Mouse (Mus musculus): Measurements from ENCODE around the gene 4933427D14Rik.

4933427D14Rik gene

DNA sequence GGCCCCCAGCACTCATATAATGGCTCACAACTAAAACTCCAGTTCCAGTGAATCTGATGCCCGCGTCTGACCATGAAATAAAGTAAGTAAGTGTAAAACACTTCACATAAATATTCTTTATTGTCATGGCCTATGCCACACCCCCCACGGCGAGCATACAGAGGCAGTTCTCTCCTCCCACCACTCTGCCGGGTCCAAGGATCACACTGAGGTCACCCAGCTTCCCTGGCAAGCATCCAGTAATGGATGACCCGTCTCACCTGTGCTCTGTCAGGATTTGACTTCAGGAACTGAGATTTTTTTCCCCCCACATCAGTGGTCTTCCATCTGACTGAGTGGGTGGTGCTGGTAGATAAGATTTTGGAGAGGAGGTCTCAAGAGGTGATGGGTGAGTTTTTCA is 67.1 kb downstream of the 4933427D14Rik start:
- DNase-seq (ENCODE audit: low spot score), result no peak

DNA sequence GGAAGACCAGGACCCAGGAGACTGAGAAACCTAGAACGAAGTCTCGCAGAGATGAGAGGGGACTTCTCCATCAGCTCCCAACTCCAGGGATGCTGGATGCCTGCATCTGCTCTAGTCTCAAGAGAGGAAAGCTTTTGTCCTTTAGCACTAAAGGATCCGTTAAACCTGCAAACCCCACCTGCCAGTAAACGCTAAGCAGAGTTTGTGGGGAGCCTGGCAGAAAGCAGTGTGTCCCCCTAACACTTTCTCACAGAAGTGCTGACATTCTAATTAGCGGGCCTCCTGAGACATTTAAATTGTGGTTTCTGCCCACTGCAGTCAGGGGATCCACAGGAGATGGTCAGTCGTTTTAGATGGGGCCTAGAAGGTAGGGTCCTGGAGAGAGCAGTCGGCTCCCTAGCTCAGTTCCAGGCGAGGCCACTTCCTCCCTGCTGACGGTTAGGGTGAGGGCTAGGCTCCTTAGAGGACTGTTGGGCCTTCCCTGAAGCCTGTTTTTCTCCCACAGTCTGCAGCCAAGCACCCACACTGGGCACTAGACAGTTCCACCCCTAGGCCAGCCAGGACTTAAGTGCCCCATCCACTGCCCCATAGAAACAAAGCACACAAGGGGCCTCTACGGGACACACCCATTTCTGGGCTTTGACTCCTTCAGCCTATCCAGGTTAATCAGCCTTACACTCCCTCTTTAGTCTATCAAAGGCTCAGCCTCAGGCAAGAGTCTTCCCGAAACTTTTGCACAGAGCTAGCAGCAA is 70.9 kb downstream of the 4933427D14Rik start:
- no peak for DNase-seq (ENCODE audit: low spot score)

DNA sequence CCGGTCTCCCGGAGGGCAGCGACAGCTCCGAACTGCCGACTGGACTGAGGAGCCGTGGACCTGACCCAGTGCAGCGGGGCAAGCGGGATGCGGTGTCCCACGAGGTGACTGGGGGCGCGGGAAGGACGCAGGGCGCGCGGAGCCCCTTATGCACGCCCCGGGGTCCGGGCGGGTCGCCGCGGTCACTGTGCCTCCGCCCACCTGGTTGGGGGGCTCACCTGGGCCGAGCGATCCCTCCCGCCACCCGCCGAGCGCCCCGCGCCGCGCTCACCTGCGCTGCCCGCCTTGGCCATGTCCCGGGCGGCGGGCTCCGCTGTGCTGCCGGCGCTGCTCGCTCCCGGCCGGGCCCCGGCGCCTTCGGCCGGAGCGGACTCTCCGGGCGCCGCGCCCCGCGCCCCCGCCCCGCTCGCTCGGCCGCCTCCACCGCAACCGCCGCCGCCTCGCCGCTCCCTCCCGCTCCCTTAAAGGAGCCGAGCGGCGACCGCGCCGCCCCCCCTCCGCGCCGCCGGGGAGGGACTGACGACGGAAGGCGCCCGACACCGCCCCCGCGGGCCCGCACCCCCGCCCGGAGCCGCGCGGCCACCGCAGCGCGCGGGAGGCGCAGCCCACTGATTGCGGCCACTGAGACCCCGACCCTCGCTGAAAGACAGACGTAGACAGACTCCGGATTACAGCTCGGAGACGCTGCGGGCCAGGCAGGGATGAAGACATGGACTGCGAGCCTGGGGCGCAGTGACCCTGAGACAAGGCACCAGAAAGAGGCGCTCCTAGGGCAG is 71.7 kb downstream of the 4933427D14Rik start, which contains the start of gene Pitpnm3:
TSS of gene Pitpnm3 (minus strand) at position 396 of the 776 bp plus-strand sequence.
- DNase-seq (ENCODE audit: low spot score), result peak; percentile 39

DNA sequence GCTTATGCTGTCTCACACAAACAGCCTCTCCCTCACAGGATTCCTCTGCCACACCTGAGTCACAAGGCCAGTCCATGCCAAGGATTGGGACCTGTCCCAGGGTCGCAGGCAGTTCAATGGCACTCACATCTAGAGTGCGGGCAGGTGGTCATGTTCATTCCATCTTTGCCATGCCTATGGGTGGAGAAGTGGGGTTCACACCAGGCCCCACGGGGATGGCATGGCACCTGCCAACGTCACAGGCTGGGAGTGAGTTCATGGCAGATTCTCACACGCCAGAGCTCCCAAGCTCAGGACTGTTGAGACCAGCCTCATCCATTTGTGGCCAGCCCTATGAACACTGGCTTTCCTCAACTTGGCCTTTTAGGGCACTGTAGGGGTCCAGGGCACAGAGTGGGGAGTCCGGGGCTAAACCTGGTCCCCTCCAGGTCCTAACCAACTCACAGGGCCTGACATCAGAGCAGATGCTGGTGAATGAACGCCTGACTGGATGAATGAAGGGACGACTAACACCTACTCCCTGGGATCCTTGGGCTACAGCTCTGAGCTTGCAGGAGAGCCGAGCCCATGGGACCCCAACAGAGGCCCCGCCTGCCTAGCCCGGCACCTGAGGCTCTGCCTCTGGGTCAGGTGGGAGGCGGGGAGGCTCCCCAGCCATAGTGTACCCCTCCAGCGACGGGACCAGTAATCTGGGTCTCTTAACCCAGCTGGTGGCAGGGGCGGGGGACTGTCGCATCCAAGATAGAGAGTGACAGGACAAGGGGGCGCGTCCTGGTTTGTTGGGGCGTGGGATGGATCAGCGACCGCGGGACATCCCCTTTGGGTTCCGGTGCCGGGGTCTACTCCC is 72.5 kb downstream of the 4933427D14Rik start:
- DNase-seq (ENCODE audit: low spot score), result peak; percentile 32

DNA sequence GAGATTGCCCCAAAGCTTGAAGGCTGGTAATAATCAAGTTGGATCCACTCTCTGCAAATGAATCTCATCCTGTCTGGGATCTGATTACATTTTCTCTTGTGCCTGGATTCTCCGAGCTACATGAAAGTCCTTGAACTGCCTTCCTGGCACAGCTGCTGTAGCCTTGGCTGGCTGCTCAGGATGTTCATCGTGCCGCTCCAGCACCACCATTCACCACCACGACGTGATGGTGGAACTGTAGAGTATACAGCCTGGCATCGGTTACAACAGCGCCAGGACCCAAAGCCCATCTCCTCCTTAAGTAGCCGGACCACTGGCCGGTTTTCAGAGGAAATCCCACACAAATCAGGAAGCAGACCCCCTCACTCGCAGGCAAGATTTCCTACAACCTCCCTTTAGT is 74.2 kb downstream of the 4933427D14Rik start:
- DNase-seq (ENCODE audit: low spot score), result no peak

DNA sequence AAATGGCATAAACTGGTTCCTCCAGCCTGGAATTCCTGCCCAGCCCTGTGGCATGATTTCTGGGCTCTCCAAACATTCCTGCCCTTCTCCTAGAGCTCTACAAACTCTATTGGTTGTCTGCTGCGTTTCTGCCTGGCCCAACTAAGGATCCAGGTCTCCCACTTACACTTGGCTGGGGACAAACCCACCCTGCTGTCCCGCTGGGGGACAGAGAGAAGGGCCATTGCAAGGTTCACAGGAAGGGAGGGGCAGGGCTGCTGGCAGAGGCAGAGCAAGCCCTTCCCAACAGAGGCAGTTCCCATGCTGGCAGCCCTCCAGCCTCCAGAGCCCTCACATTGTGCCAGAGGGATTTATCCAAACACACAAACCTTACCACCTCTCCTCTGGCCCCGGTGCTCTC is 75.0 kb downstream of the 4933427D14Rik start:
- DNase-seq (ENCODE audit: low spot score), result no peak

DNA sequence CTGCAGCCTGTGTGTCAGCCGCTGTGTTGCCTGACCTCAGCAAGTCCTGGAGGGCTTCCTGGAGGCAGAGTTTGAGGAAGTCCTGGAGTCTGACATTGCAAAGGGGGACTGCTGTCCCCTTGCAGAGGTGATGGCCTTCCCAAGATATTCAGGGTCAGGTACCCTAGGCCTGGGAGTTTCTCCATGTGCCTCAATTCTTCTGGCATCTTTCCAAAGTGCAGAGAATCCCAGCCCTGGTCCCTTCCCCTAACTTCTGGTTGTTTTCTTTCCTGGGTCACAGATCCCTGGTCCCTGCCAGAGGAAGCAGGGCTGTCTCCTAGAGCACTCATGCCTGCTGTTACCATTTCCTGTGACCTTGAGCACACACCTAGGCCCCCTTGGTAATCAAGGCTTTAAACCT is 75.6 kb downstream of the 4933427D14Rik start:
- no peak for DNase-seq (ENCODE audit: low spot score)

DNA sequence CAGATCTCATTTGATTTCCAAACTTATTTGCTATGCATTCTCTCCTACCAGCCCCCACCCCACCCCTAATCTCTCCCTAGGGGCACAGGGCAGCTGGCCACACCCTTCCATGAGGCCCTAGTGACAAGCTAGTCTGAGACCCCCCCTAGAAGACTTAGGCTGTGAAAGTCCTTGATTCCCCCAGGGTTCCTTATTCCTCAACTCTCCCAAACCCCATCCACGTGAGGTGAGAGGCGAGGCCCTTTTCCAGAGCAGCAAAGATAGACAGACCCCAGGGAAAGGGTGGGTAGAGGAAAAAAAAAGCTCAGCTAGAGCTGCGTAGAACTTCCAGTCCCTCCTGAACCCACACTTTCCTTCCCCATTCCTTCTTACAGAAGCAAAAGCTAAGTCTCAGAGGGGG is 76.4 kb downstream of the 4933427D14Rik start:
- no peak for DNase-seq (ENCODE audit: low spot score)

DNA sequence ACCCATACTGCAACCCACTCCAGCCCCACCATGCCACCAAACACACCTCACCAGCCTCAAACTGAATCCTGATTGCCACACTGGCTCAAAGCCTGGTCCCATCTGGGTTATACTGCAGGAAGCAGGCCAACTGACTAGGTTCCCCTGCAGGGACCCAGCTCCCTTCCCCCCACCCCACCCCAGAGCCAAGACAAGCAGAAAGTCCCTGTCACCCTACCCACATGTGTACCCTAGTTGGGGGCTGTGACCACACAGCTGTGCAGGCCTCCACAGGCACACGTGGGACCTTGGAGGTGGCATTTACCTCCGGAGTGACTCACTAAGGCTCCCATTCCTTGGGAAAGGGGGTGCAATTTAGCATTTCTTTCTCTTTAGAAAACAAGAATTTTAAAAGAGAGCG is 76.8 kb downstream of the 4933427D14Rik start:
- DNase-seq (ENCODE audit: low spot score), result no peak

DNA sequence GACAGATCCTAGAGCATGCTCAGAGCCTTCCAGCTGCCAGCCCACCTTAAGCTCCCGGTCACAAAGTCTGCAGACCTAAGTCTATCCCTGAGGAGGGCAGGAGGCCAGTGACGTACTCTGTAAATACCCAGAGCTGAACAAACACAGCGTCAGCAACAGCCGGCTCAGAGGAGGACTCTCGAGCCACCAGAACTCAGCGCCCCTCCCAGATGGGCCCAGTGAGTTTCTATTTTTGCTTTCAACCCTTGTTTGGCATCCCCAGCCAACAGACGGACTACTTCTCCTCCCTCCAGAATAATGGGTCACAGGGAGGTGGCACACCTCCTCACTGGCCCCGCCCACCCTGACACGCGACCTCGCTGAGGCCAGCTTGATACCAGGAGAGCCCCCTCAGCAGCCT is 77.2 kb downstream of the 4933427D14Rik start:
- DNase-seq (ENCODE audit: low spot score), result peak; percentile 26

DNA sequence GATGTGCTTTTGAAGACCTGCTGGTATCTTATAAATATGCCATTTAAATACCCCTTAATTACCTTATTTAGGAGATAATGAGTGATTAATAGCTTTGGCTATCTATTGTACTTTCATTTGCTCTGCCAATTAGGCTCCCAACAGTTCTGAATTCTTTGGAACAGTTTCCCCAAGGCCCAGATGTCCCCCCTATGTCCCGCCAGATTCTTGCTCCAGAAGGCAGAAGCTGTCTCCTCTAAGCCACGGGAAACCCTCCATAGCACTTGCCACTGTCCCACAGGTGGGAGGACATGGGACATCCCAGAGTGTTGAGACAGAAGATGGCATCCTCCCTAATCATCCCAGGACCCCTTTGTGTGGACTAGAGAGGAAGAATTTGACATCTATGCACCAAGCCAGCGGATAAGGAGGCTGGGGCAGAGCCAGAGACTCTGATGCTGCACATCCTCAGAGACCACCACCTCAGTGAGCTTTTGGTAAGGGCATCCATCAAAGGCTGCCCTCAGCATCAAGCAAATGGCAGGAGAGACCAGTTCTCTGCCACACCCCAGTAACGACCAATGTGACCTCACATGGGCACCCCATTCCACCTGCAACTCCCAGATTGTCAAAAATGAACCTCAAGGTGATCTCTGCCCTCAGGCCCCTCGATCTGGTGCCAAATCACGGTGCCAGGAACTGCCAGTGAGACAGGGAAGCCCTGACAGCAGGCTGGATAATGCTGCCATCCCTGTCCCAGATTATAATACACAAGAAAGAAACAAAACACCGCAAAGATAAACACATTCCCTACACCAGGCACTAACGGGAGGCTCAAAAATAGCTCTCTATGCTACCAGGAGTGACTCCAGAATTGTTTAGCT is 78.0 kb downstream of the 4933427D14Rik start:
- DNase-seq (ENCODE audit: low spot score), result no peak

DNA sequence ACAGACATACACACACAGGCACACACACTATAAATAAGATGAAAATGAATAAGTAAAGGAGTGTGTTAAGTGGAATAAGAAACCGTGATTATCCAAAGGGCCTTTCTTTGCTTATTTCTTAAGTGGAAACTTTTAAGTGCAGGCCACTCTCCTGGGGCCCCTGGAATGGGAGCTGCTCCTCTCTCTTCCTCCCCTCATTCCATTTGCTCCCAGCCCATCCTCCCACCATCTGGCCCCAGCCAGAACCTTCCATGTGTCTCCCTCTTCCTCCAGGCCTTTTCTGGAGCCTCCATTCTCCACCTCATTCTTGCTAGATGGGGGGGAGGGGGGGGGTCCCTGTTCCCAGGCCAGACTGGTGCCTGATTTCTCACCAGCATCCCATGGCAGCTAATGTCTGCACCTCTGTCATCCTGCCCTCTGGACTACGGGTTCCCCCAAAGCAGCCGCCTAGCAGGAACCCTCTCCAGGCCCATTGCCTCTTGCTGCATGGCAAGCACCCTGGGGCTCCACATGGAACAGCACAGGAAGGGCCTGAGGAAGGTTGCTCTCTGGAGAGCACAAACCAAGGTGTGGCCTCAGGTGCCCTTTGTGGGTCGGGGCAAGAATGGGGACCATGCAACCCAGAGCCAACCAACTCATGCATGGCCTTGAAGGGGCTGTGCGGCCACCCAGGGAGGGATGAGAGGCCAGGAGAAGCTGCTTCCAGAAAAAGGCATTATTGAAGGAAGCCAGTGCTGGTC is 79.6 kb downstream of the 4933427D14Rik start:
- no peak for DNase-seq (ENCODE audit: low spot score)

DNA sequence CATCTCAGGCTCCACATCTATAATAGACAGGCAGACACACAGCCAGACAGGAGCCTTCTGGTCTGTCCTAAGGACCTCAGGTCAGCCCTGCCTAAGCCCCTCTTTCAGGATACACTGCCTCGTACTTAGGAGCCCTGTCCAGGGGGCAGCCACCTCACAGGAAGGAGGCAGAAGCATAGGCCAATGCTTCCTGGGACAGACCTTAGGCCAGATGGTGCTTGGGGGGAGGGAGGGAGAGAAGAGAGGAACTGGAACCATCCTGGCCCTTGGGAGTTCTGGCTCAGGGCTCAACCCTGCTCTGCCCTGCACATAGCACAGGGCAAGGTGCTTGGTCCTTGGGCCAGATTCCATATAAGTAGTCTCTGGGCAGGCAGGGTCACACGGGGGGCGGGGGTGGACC is 81.5 kb downstream of the 4933427D14Rik start:
- no peak for DNase-seq (ENCODE audit: low spot score)

DNA sequence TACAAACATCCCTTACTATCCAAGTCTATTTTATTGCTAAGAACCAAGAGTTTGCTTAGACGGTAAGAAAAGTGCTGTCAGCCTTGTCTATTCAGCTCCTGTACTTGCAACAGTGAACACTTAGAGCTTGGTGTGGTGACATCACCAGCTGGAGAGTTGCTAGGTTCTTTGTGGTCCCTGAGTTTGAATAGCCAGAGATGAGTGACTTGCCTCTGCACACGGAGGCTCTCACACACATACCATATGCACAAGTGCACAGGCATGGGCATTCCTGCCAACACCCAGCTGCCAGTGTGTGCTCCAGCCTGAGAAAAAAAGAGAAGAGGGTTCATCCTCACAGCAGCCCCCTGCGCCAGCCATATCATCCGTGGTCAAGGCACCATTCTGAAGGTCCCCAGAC is 83.7 kb downstream of the 4933427D14Rik start:
- no peak for DNase-seq (ENCODE audit: low spot score)

DNA sequence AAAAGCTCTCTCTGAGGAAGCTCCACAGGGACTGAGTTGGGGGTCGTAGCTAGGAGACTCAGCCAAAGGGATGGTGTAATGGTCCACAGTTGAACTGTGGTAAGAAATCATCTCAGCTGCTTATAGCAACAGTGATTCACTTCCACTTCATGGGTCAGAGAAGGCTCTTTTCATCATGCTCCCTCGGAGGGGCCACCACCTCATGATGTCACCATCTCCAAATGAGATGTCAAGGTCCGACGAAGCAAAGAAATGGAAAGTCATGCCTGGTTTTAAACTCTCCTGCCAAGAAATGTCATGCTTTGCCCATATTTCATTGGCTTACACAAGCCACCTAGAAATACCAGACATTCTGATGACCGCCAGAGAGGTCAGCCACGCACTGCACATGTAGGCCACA is 86.9 kb downstream of the 4933427D14Rik start:
- no peak for DNase-seq (ENCODE audit: low spot score)

DNA sequence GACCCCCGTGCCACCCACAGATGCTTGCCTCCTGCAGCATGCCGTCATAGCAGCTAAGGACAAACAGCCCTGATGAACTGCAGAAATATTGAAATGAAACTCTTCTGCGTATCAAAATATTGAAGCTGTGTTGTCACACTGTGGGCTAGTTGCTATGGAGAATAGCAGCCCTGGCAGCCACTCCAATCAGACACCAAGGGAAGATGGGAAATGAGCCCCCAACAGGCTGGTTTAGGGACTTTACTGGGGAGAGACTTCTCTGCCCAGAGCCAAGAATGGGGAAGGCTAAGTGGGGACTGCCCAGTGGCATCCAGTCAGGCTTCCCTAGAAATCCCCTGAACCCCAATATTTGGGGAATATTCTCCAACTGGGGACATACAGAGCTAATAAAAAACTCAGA is 88.6 kb downstream of the 4933427D14Rik start:
- no peak for DNase-seq (ENCODE audit: low spot score)

DNA sequence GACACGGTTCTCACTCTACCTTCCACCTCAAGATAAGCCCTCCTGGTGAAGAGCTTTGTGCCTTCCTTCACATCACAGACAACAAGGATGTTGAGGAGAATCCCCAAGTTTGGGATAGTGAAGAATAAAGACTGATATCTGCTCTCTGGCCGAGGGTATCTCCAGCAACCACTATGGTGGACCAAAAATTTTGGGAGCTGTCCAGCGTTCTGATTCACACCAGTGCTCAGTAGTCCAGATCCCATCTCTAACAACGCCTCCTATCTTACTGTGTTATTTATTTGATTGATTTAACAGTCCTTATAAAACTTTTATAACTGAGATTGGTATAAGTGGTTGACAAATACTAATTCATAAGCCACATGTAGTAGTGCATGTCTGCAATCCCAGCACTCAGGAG is 94.0 kb downstream of the 4933427D14Rik start:
- no peak for DNase-seq (ENCODE audit: low spot score)

DNA sequence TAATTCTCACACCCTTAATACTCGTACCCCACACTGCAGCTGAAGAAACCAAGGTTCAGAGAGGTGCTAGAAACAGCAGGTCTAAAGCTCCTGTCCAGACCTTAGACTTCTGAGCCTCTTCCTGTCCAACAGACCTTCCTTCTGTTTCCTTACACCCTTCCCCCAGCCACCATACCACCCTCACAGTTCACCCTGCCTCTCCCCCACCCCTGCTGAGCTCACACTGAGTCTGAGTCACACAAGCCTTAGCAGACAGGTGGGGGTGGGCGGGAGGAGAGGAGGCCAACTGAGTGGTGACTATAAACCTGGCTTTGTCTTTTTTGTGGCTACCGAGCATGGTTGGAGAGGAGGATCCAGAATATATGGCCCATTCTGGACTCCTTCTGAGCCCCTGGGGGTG is 96.5 kb downstream of the 4933427D14Rik start:
- no peak for DNase-seq (ENCODE audit: low spot score)

DNA sequence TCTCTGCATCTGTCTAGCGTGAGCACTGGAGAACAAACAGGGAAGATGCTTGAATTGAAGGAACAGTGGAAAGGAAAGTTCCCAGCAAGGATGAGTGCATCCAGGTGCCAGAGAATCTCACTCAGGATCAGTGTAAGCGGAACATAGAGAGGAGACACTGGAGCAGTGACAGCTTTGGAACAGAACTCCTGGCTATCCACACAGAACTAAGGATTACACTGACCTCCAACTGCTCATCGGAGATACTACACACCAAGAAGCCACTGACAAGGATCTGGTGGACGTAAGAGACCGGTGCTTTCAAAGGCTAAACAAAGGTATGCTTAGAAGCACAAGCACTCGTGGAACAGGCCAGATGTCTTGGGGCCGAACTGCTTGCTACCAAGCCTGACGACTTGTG is 103.0 kb downstream of the 4933427D14Rik start:
- no peak for DNase-seq (ENCODE audit: low spot score)

All from retina, embryonic 14.5 days (tissue).